Mouse (Mus musculus): ENCODE measurements around the gene A630095N17Rik.

- no peak for TF ChIP-seq CTCF (IDR thresholded peaks at IDR 0.05)
- TF ChIP-seq EP300 (IDR thresholded peaks at IDR 0.05) = no peak
Measured at GRCm38 (mm10) chr1:75231224-75231623, 678 bp downstream of the A630095N17Rik start.
